ENCODE assay signal across 9 mouse cellular contexts in the genomic region with DNA sequence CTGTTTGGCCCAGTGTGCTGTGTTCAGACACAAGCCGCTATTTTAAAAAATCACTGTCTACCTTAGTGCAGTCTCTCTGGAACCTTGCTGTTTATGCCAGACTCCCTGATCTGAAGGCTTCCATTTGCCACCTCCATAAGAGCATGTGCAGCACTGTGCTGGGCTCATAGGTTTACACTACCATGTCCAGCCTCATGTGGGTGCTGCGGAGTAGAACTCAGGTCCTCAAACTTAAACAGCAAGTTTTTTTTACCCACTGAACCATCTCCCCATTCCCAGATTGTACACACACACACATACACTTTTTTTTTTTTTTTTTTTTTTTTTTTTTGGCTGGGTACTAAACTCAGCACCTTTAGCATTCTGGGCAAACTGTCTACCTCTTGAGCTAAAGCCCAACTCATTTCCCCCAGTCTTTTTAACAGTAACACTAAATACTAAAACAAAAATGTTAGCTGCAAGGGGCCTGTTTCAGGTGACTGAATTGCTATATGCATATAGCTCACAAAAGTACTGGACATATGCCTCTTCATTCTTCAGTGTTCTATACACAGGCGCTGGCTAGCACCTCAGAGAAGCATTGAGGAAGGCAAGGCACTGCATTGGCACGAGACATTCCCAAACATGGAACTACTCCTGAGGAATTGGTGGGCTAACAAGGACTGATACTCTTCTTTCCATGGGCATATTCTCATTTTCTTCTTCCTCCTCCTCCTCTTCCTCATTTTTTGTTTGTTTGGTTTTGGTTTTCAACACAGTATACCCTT. TPM values are rescaled to one million over a fixed set of nuclear protein-coding genes. Genes with fewer than 3 reads are reported as not detected.
DNase-seq lines count a peak whose midpoint lies in the region; ATAC-seq lines count a peak whose summit lies in the region.
"Had no signal": no experiment of that assay in that cellular context is flagged by ENCODE, and none has a peak within 500 bp of the region (broad histone marks: within the 10 kb centered on the region; RNA-seq: fewer than 3 reads in every experiment).

No protein-coding gene starts in this region.

- peak; percentile 17 for DNase-seq in cerebellum, adult 11-12 months
- no peak for DNase-seq in cerebellum, adult 18-20 months
- DNase-seq in neural tube, embryonic 11.5 days (ENCODE audit: low spot score), result peak; percentile 22
- DNase-seq in retina, embryonic 14.5 days (ENCODE audit: low spot score), result peak; percentile 25
- no peak for DNase-seq in left cerebral cortex, postnatal 4 days
- no peak for DNase-seq in heart, postnatal 10 days

- H3K27me3 ChIP-seq in neural tube, embryonic 11.5 days (ENCODE audit: control insufficient read depth, insufficient read depth, low read length), result no peaks in the 10 kb centered on the region
- no peaks in the 10 kb centered on the region for H3K27me3 ChIP-seq in neural tube, embryonic 15.5 days (replicated peaks)
- no peaks in the 10 kb centered on the region; the same call in 1 of the 2 replicates for H3K27me3 ChIP-seq in kidney, embryonic 14.5 days (ENCODE audit: control insufficient read depth, insufficient read depth, low read length)

- H3K4me3 ChIP-seq in neural tube, embryonic 11.5 days (ENCODE audit: low read depth, low read length), result no peak overlapping the region
- no peak overlapping the region for H3K4me3 ChIP-seq in neural tube, embryonic 15.5 days (replicated peaks)
- no peak overlapping the region for H3K4me3 ChIP-seq in kidney, embryonic 14.5 days (ENCODE audit: low read length)

- no peaks in the 10 kb centered on the region for H3K36me3 ChIP-seq in neural tube, embryonic 11.5 days (ENCODE audit: control insufficient read depth, insufficient read depth, low read length)
- H3K36me3 ChIP-seq in neural tube, embryonic 15.5 days, result no peaks in the 10 kb centered on the region
- no peaks in the 10 kb centered on the region for H3K36me3 ChIP-seq in kidney, embryonic 14.5 days (ENCODE audit: control insufficient read depth, insufficient read depth, low read length)

- H3K4me1 ChIP-seq in neural tube, embryonic 11.5 days (ENCODE audit: control insufficient read depth, insufficient read depth, low read length), result no peaks in the 10 kb centered on the region
- H3K4me1 ChIP-seq in neural tube, embryonic 15.5 days, result peaks cover 13% of the 10 kb centered on the region
- H3K4me1 ChIP-seq in kidney, embryonic 14.5 days (ENCODE audit: control insufficient read depth, insufficient read depth, low read length), result no peaks in the 10 kb centered on the region; the same call in 1 of the 2 replicates

- intact Hi-C loops in left cerebral cortex, postnatal 4 days (cut with DNase I), result loop anchor here (10.0 kb wide), 2 partner anchors 451 to 541 kb away; no protein-coding TSS in a partner anchor
- intact Hi-C loops in heart, postnatal 10 days (cut with DNase I), result loop anchor here (2.0 to 10.0 kb wide), 4 partner anchors 103 to 543 kb away; a partner anchor contains a TSS

- WGBS in neural tube, embryonic 11.5 days, result 77% methylated on average over 4 of the region's 4 CpGs
- 74% methylated on average over 4 of the region's 4 CpGs for WGBS in neural tube, embryonic 15.5 days
- WGBS in kidney, embryonic 14.5 days, result 73% methylated on average over 4 of the region's 4 CpGs

- H3K9ac ChIP-seq in neural tube, embryonic 11.5 days (ENCODE audit: low read length), result no peak overlapping the region
- no peak overlapping the region for H3K9ac ChIP-seq in neural tube, embryonic 15.5 days (replicated peaks)
- H3K9ac ChIP-seq in kidney, embryonic 14.5 days (ENCODE audit: low read depth, low read length), result no peak overlapping the region

- H3K27ac ChIP-seq in neural tube, embryonic 11.5 days (ENCODE audit: low read depth, low read length), result no peak overlapping the region
- no peak overlapping the region for H3K27ac ChIP-seq in neural tube, embryonic 15.5 days (replicated peaks)
- no peak overlapping the region for H3K27ac ChIP-seq in kidney, embryonic 14.5 days (ENCODE audit: low read depth, low read length)

- H3K4me2 ChIP-seq in neural tube, embryonic 11.5 days (ENCODE audit: low read depth), result no peak overlapping the region
- H3K4me2 ChIP-seq in neural tube, embryonic 15.5 days, result no peak overlapping the region
- no peak overlapping the region for H3K4me2 ChIP-seq in kidney, embryonic 14.5 days (replicated peaks; ENCODE audit: low read depth, low read length)

- ATAC-seq in neural tube, embryonic 11.5 days (ENCODE audit: insufficient read depth, low FRiP score, low TSS enrichment), result no peak
- no peak for ATAC-seq in neural tube, embryonic 15.5 days (ENCODE audit: low FRiP score)
- peak; percentile 16; the same call in 1 of the 2 replicates for ATAC-seq in kidney, embryonic 14.5 days (ENCODE audit: low FRiP score, low TSS enrichment)

- H3K9me3 ChIP-seq in neural tube, embryonic 11.5 days (ENCODE audit: control insufficient read depth, low read length), result no peaks in the 10 kb centered on the region
- no peaks in the 10 kb centered on the region for H3K9me3 ChIP-seq in neural tube, embryonic 15.5 days (replicated peaks)
- H3K9me3 ChIP-seq in kidney, embryonic 14.5 days (ENCODE audit: control insufficient read depth, low read length), result no peaks in the 10 kb centered on the region

RNA-seq across cellular contexts. Expression of a gene that starts 5.8 kb away (rescaled TPM):
- 0.31 and 0.37 TPM in 2 replicates for polyA plus RNA-seq in neural tube, embryonic 11.5 days (2014; fragmentation: Nextera tagmentation; extraction: Ambion mirVana)
- 0.59 and 1.2 TPM in 2 replicates for polyA plus RNA-seq in neural tube, embryonic 15.5 days (2015; fragmentation: Nextera tagmentation; extraction: Ambion mirVana)
- polyA plus RNA-seq in kidney, embryonic 14.5 days (2014; fragmentation: Nextera tagmentation; extraction: Ambion mirVana), result not detected in 2 replicates
- 1 to 10 TPM; 1.0 to 1.5 TPM for total RNA-seq in left cerebral cortex, postnatal 4 days (2021)
- not detected for total RNA-seq in heart, postnatal 10 days (2021)

RNA-seq across cellular contexts. Expression of a gene that starts 8.0 kb away (rescaled TPM):
- 41.9 and 44.6 TPM in 2 replicates for polyA plus RNA-seq in neural tube, embryonic 11.5 days (2014; fragmentation: Nextera tagmentation; extraction: Ambion mirVana)
- polyA plus RNA-seq in neural tube, embryonic 15.5 days (2015; fragmentation: Nextera tagmentation; extraction: Ambion mirVana), result 25.4 and 27.8 TPM in 2 replicates
- 27.2 and 38.1 TPM in 2 replicates for polyA plus RNA-seq in kidney, embryonic 14.5 days (2014; fragmentation: Nextera tagmentation; extraction: Ambion mirVana)
- 10 to 100 TPM; 23.3 to 24.4 TPM for total RNA-seq in left cerebral cortex, postnatal 4 days (2021)
- 10 to 100 TPM; 14.7 to 18.5 TPM for total RNA-seq in heart, postnatal 10 days (2021)

RNA-seq across cellular contexts. Expression of a gene that starts 46.1 kb away (rescaled TPM):
- polyA plus RNA-seq in neural tube, embryonic 11.5 days (2014; fragmentation: Nextera tagmentation; extraction: Ambion mirVana), result 31.8 and 32.1 TPM in 2 replicates
- polyA plus RNA-seq in neural tube, embryonic 15.5 days (2015; fragmentation: Nextera tagmentation; extraction: Ambion mirVana), result 5.2 and 5.5 TPM in 2 replicates
- 50.8 and 89.3 TPM in 2 replicates for polyA plus RNA-seq in kidney, embryonic 14.5 days (2014; fragmentation: Nextera tagmentation; extraction: Ambion mirVana)
- 1 to 10 TPM; 5.3 to 6.0 TPM for total RNA-seq in left cerebral cortex, postnatal 4 days (2021)
- 10 to 100 TPM; 27.4 to 35.8 TPM for total RNA-seq in heart, postnatal 10 days (2021)

RNA-seq across cellular contexts. Expression of a gene that starts 50.4 kb away (rescaled TPM):
- 0.16 TPM in 1 of 2 replicates, not detected in the other for polyA plus RNA-seq in neural tube, embryonic 11.5 days (2014; fragmentation: Nextera tagmentation; extraction: Ambion mirVana)
- not detected in 2 replicates for polyA plus RNA-seq in neural tube, embryonic 15.5 days (2015; fragmentation: Nextera tagmentation; extraction: Ambion mirVana)
- polyA plus RNA-seq in kidney, embryonic 14.5 days (2014; fragmentation: Nextera tagmentation; extraction: Ambion mirVana), result not detected in 2 replicates
- not detected for total RNA-seq in left cerebral cortex, postnatal 4 days (2021)
- not detected for total RNA-seq in heart, postnatal 10 days (2021)
- polyA plus RNA-seq: C2C12 had no signal

RNA-seq across cellular contexts. Expression of a gene that starts 53.8 kb away (rescaled TPM):
- polyA plus RNA-seq in neural tube, embryonic 11.5 days (2014; fragmentation: Nextera tagmentation; extraction: Ambion mirVana), result 1.2 and 1.6 TPM in 2 replicates
- polyA plus RNA-seq in neural tube, embryonic 15.5 days (2015; fragmentation: Nextera tagmentation; extraction: Ambion mirVana), result 0.79 and 0.97 TPM in 2 replicates
- polyA plus RNA-seq in kidney, embryonic 14.5 days (2014; fragmentation: Nextera tagmentation; extraction: Ambion mirVana), result 1.9 and 2.5 TPM in 2 replicates
- under 1 TPM in 1 of 2 experiments, not detected in 1; 0.58 TPM for total RNA-seq in left cerebral cortex, postnatal 4 days (2021)
- not detected for total RNA-seq in heart, postnatal 10 days (2021)
- polyA plus RNA-seq: C2C12 had no signal

Comparison
In these comparisons a context has a peak if more than half of its experiments do, and no peak if none do; other contexts are left out.
1. DNase-seq: peak in cerebellum, adult 11-12 months (single experiment), neural tube, embryonic 11.5 days (single experiment) and retina, embryonic 14.5 days (single experiment); none in cerebellum, adult 18-20 months (0 of 2), left cerebral cortex, postnatal 4 days (single experiment) and heart, postnatal 10 days (0 of 2).